Mouse (Mus musculus) G1E-ER4 (cell line): ENCODE data around the gene Elavl1. TPM values are rescaled to one million over a fixed set of nuclear protein-coding genes. Genes with fewer than 3 reads are reported as not detected.

ENCODE experiments used
- GATA1 ChIP-seq: IDR thresholded peaks from one replicate; pipeline ENCODE4 v1.8.0; 2012; ENCODE audit warnings: low read length, inconsistent platforms
- polyA plus RNA-seq: library from polyadenylated mRNA; stranded (reverse); fragments of >175 nt; gene quantifications from 2 replicates; pipeline ENCODE4 v1.2.3, GENCODE M21; 2012

Elavl1 gene
- 93.4 and 120 TPM in 2 replicates for polyA plus RNA-seq

- TF ChIP-seq GATA1, result no peak
Observed at GRCm38 (mm10) chr8:4324983-4325750, at the start of gene Elavl1, which contains the start of gene Ccl25. TSS of gene Elavl1 (minus strand) at chr8:4325413. TSS of gene Ccl25 (plus strand) at chr8:4325210.

GRCm38 (mm10) chr8:4372657-4373056, 47.4 kb upstream of the Elavl1 start:
- TF ChIP-seq GATA1, result no peak

GRCm38 (mm10) chr8:4370078-4370477, 44.9 kb upstream of the Elavl1 start:
- TF ChIP-seq GATA1, result no peak

GRCm38 (mm10) chr8:4368470-4368869, 43.3 kb upstream of the Elavl1 start:
- TF ChIP-seq GATA1, result no peak

- no peak for TF ChIP-seq GATA1
Observed at GRCm38 (mm10) chr8:4367808-4368207, 42.6 kb upstream of the Elavl1 start.

- TF ChIP-seq GATA1, result no peak
Observed at GRCm38 (mm10) chr8:4366189-4366588, 41.0 kb upstream of the Elavl1 start.

- no peak for TF ChIP-seq GATA1
Observed at GRCm38 (mm10) chr8:4360922-4361321, 35.7 kb upstream of the Elavl1 start.

- no peak for TF ChIP-seq GATA1
Observed at GRCm38 (mm10) chr8:4359362-4359761, 34.1 kb upstream of the Elavl1 start.

- TF ChIP-seq GATA1, result no peak
Observed at GRCm38 (mm10) chr8:4355455-4355854, 30.2 kb upstream of the Elavl1 start.

GRCm38 (mm10) chr8:4354516-4354915, 29.3 kb upstream of the Elavl1 start:
- no peak for TF ChIP-seq GATA1

- TF ChIP-seq GATA1, result no peak
Observed at GRCm38 (mm10) chr8:4353741-4354140, 28.5 kb upstream of the Elavl1 start.

- TF ChIP-seq GATA1, result no peak
Observed at GRCm38 (mm10) chr8:4350618-4351017, 25.4 kb upstream of the Elavl1 start.

GRCm38 (mm10) chr8:4349335-4349734, 24.1 kb upstream of the Elavl1 start:
- TF ChIP-seq GATA1, result no peak

- TF ChIP-seq GATA1, result no peak
Observed at GRCm38 (mm10) chr8:4348275-4348674, 23.1 kb upstream of the Elavl1 start.

GRCm38 (mm10) chr8:4347661-4348060, 22.4 kb upstream of the Elavl1 start:
- no peak for TF ChIP-seq GATA1

- no peak for TF ChIP-seq GATA1
Observed at GRCm38 (mm10) chr8:4340207-4340606, 15.0 kb upstream of the Elavl1 start.

- TF ChIP-seq GATA1, result no peak
Observed at GRCm38 (mm10) chr8:4335678-4336077, 10.5 kb upstream of the Elavl1 start.
